17 mouse cellular contexts compared by ENCODE assay signal in the genomic region with DNA sequence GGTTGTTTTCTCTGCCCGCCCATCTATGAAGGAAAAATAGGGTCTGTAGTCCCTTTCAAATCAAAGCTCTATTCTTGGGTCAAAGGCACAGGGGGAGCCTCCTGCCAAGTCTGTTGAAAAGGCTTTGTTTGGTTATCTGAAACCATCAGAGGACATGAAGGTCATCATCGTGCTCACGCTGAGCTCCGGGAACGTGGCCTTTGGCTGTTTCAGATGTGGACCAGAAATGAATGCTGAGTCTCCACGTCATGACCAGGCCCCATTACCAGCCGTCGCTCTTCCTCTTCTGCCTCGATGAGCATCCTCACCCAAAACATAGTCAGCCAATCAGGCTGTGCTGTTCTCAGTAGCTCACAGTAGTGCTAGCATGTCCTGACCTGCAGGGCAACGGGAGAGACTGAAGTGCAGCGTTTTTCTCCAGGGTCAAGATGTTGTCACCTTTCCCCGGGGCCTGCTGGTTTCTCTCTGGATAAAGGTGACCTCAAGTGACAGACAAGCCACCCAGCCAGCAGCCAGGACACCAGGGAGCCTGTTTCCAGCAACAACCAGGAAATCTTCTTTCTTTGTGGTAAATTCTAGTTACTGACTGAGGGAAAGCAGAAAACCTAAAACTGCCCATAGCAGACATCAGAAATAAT. TPM values are rescaled to one million over a fixed set of nuclear protein-coding genes. Genes with fewer than 3 reads are reported as not detected.
DNase-seq lines count a peak whose midpoint lies in the region; ATAC-seq and TF ChIP-seq lines count a peak whose summit lies in the region.
"Had no signal": no experiment of that assay in that cellular context is flagged by ENCODE, and none has a peak within 500 bp of the region (broad histone marks: within the 10 kb centered on the region; RNA-seq: fewer than 3 reads in every experiment).

No protein-coding gene starts in this region.

- ATAC-seq in intestine, embryonic 16.5 days, result no peak
- ATAC-seq: midbrain, embryonic 16.5 days had no signal

- no peak for TF ChIP-seq POLR2A in ES-Bruce4 (IDR thresholded peaks at IDR 0.05; ENCODE audit: insufficient read depth, low read length)

- DNase-seq in adrenal gland, postnatal 14 days, result peak; percentile 17
- no peak for DNase-seq in adrenal gland, postnatal 10 days
- DNase-seq in heart, postnatal 10 days, result peak; percentile 17 to 32
- no peak for DNase-seq in heart, postnatal 36 days
- peak; percentile 22 for DNase-seq in embryo, embryonic 11 days
- DNase-seq in urinary bladder, adult 2 months (ENCODE audit: low spot score), result no peak
- DNase-seq: cerebellum, postnatal 10 days; kidney, adult 18-20 months; kidney, postnatal 36 days; lung, adult 18-20 months; thymus, postnatal 14 days had no signal

- no peak overlapping the region for H3K9ac ChIP-seq in ES-Bruce4 (ENCODE audit: low read depth, poor library complexity, severe bottlenecking)
- no peak overlapping the region for H3K9ac ChIP-seq in intestine, embryonic 16.5 days (ENCODE audit: low read depth, low read length)
- H3K9ac ChIP-seq: hindbrain, embryonic 13.5 days; limb, embryonic 13.5 days had no signal

- no peaks in the 10 kb centered on the region for H3K27me3 ChIP-seq in ES-Bruce4 (ENCODE audit: control insufficient read depth, insufficient read depth, low read length, poor library complexity, severe bottlenecking)
- H3K27me3 ChIP-seq in intestine, embryonic 16.5 days (replicated peaks; ENCODE audit: control insufficient read depth, insufficient read depth, low read length), result no peaks in the 10 kb centered on the region
- H3K27me3 ChIP-seq: hindbrain, embryonic 13.5 days; limb, embryonic 13.5 days had no signal

- H3K36me3 ChIP-seq in ES-Bruce4 (ENCODE audit: control insufficient read depth, insufficient read depth, low read length, poor library complexity, severe bottlenecking), result no peaks in the 10 kb centered on the region
- H3K36me3 ChIP-seq in intestine, embryonic 16.5 days (ENCODE audit: control insufficient read depth, insufficient read depth, low read length), result no peaks in the 10 kb centered on the region
- H3K36me3 ChIP-seq: hindbrain, embryonic 13.5 days; limb, embryonic 13.5 days had no signal

- H3K27ac ChIP-seq in ES-Bruce4 (ENCODE audit: insufficient read depth, low read length), result peak overlapping the region; percentile 39
- H3K27ac ChIP-seq in intestine, embryonic 16.5 days (ENCODE audit: low read length), result no peak overlapping the region
- H3K27ac ChIP-seq: hindbrain, embryonic 13.5 days; limb, embryonic 13.5 days had no signal

- H3K4me3 ChIP-seq in ES-Bruce4 (ENCODE audit: low read depth, low read length), result no peak overlapping the region
- H3K4me3 ChIP-seq in intestine, embryonic 16.5 days (ENCODE audit: low read length), result no peak overlapping the region
- H3K4me3 ChIP-seq: hindbrain, embryonic 13.5 days; limb, embryonic 13.5 days had no signal

- intact Hi-C loops in heart, postnatal 10 days (cut with DNase I), result no loop called here
- intact Hi-C loops in heart, postnatal 36 days (cut with DNase I), result no loop called here

- no peak for TF ChIP-seq CTCF in ES-Bruce4 (IDR thresholded peaks at IDR 0.05; ENCODE audit: low read depth, low read length)

- peak; percentile 88 for TF ChIP-seq EP300 in ES-Bruce4 (IDR thresholded peaks at IDR 0.05; ENCODE audit: insufficient read depth, low read depth, low read length)

- peaks cover 7% of the 10 kb centered on the region for H3K4me1 ChIP-seq in ES-Bruce4 (ENCODE audit: control insufficient read depth, insufficient read depth, low read length)
- no peaks in the 10 kb centered on the region for H3K4me1 ChIP-seq in intestine, embryonic 16.5 days (ENCODE audit: control insufficient read depth, insufficient read depth, low read length)
- H3K4me1 ChIP-seq: limb, embryonic 13.5 days had no signal

- 44% methylated on average over 12 of the region's 12 CpGs for WGBS in intestine, embryonic 16.5 days

- H3K9me3 ChIP-seq in ES-Bruce4 (replicated peaks; ENCODE audit: control insufficient read depth, insufficient read depth, low read length, poor library complexity, severe bottlenecking), result no peaks in the 10 kb centered on the region
- no peaks in the 10 kb centered on the region for H3K9me3 ChIP-seq in intestine, embryonic 16.5 days (ENCODE audit: control insufficient read depth, low read length)

- no peak overlapping the region for H3K4me2 ChIP-seq in intestine, embryonic 16.5 days (ENCODE audit: low read depth, low read length)
- H3K4me2 ChIP-seq: hindbrain, embryonic 13.5 days; limb, embryonic 13.5 days had no signal

RNA-seq across cellular contexts. Expression of a gene that starts 31.4 kb away (rescaled TPM):
- 9.4 and 10.4 TPM in 2 replicates for total RNA-seq in adrenal gland, postnatal 14 days (2021)
- 1 to 10 TPM; 8.5 to 9.9 TPM for total RNA-seq in adrenal gland, postnatal 10 days (2021)
- 1 to 10 TPM; 5.2 to 6.2 TPM for total RNA-seq in heart, postnatal 10 days (2021)
- total RNA-seq in heart, postnatal 36 days (2021), result 1 to 10 TPM; 9.0 to 9.1 TPM
- polyA plus RNA-seq in ES-Bruce4 (2011; ENCODE audit: insufficient read depth, insufficient read length, low read depth, missing spikeins), result 29.0 and 32.2 TPM in 2 replicates
- 25.8 and 34.0 TPM in 2 replicates for polyA plus RNA-seq in urinary bladder, adult 2 months (2012; rRNA removed)
- 1.8 and 2.0 TPM in 2 replicates for polyA plus RNA-seq in intestine, embryonic 16.5 days (2015; fragmentation: Nextera tagmentation; extraction: Ambion mirVana)

RNA-seq across cellular contexts. Expression of a gene that starts 50.3 kb away (rescaled TPM):
- 0.37 and 1.2 TPM in 2 replicates for total RNA-seq in adrenal gland, postnatal 14 days (2021)
- total RNA-seq in adrenal gland, postnatal 10 days (2021), result under 1 TPM; 0.57 to 0.64 TPM
- total RNA-seq in heart, postnatal 10 days (2021), result under 1 TPM in 1 of 2 experiments, not detected in 1; 0.60 TPM
- total RNA-seq in heart, postnatal 36 days (2021), result under 1 TPM; 0.35 to 0.56 TPM
- not detected in 2 replicates for polyA plus RNA-seq in ES-Bruce4 (2011; ENCODE audit: insufficient read depth, insufficient read length, low read depth, missing spikeins)
- 8.6 and 9.0 TPM in 2 replicates for polyA plus RNA-seq in urinary bladder, adult 2 months (2012; rRNA removed)
- 21.1 and 23.1 TPM in 2 replicates for polyA plus RNA-seq in intestine, embryonic 16.5 days (2015; fragmentation: Nextera tagmentation; extraction: Ambion mirVana)
- total RNA-seq: MEL had no signal

Comparison
In these comparisons a context has a peak if more than half of its experiments do, and no peak if none do; other contexts are left out.
1. DNase-seq: peak in adrenal gland, postnatal 14 days (single experiment), heart, postnatal 10 days (2 of 2) and embryo, embryonic 11 days (single experiment); none in adrenal gland, postnatal 10 days (single experiment), heart, postnatal 36 days (0 of 2) and urinary bladder, adult 2 months (single experiment).